Comparison of ENCODE assay signal across 34 mouse cellular contexts in genomic region chr5:92252031-92252430, GRCm38 (mm10). TPM values are rescaled to one million over a fixed set of nuclear protein-coding genes. Genes with fewer than 3 reads are reported as not detected.
A peak's percentile ranks its signal among the peaks of the same experiment; 100 is the strongest.
DNase-seq lines count a peak whose midpoint lies in the region; ATAC-seq and TF ChIP-seq lines count a peak whose summit lies in the region.
"Had no signal": no experiment of that assay in that cellular context is flagged by ENCODE, and none has a peak within 500 bp of the region (broad histone marks: within the 10 kb centered on the region; RNA-seq: fewer than 3 reads in every experiment).

No protein-coding gene starts in this region.

- peaks cover 2% of the 10 kb centered on the region; the same call in 1 of the 2 replicates for H3K27me3 ChIP-seq in liver, embryonic 14.5 days (ENCODE audit: control insufficient read depth, insufficient read depth, low read length)
- peaks cover 8% of the 10 kb centered on the region; the same call in 1 of the 2 replicates for H3K27me3 ChIP-seq in E14TG2a.4 (ENCODE audit: insufficient read depth, low read length)
- H3K27me3 ChIP-seq: embryonic facial prominence, embryonic 13.5 days; forebrain, embryonic 12.5 days; forebrain, embryonic 15.5 days; heart, embryonic 15.5 days had no signal

- no peak for TF ChIP-seq EP300 in liver, embryonic 14.5 days (IDR thresholded peaks at IDR 0.05; ENCODE audit: low read depth)

- no peak overlapping the region for H3K4me2 ChIP-seq in liver, embryonic 14.5 days (ENCODE audit: low read depth)

- no peaks in the 10 kb centered on the region for H3K4me1 ChIP-seq in liver, embryonic 14.5 days (replicated peaks; ENCODE audit: control insufficient read depth in 2 of 2, insufficient read depth in 2 of 2, low read length in 1 of 2)
- peaks cover 36% of the 10 kb centered on the region for H3K4me1 ChIP-seq in E14TG2a.4 (replicated peaks; ENCODE audit: low read depth, low read length)

- no peak overlapping the region for H3K27ac ChIP-seq in liver, embryonic 14.5 days
- H3K27ac ChIP-seq: embryonic facial prominence, embryonic 10.5 days; embryonic facial prominence, embryonic 13.5 days; forebrain, embryonic 12.5 days; forebrain, embryonic 15.5 days; heart, embryonic 15.5 days; hindbrain, embryonic 14.5 days had no signal

- ATAC-seq in liver, embryonic 14.5 days (ENCODE audit: insufficient read depth): no peak
- no peak for ATAC-seq in megakaryocyte, adult 5-6 weeks (ENCODE audit: poor library complexity, severe bottlenecking)
- ATAC-seq: CD4-positive, CD25-positive, alpha-beta regulatory T cell, adult 4 months had no signal

- 69% methylated on average over 6 of the region's 6 CpGs for WGBS in liver, embryonic 14.5 days (ENCODE audit: insufficient replicate concordance)

- no peaks in the 10 kb centered on the region for H3K36me3 ChIP-seq in liver, embryonic 14.5 days (replicated peaks; ENCODE audit: control insufficient read depth, insufficient read depth, low read depth)
- H3K36me3 ChIP-seq in E14TG2a.4 (ENCODE audit: insufficient read depth, low read length): no peaks in the 10 kb centered on the region
- H3K36me3 ChIP-seq: embryonic facial prominence, embryonic 10.5 days; embryonic facial prominence, embryonic 13.5 days; forebrain, embryonic 12.5 days; forebrain, embryonic 15.5 days; heart, embryonic 12.5 days; heart, embryonic 15.5 days had no signal

- DNase-seq in liver, embryonic 14.5 days (ENCODE audit: low read depth in 3 of 3, low spot score in 3 of 3): no peak
- DNase-seq in liver (no peak), R1 (ENCODE audit: low read depth, low spot score) (peak; percentile 58)
- DNase-seq in naive thymus-derived CD4-positive, alpha-beta T cell, adult 2 months (ENCODE audit: low read depth): peak; percentile 21
- DNase-seq in spleen, adult 18-20 months: no peak
- DNase-seq: adrenal gland, postnatal 10 days; adrenal gland, postnatal 36 days; cerebellum, adult 18-20 months; cerebellum, adult 9-10 months; cerebellum, postnatal 14 days; embryo, embryonic 11 days; gastrocnemius, postnatal 25 days; heart, adult 18-20 months; heart, postnatal 10 days; heart, postnatal 36 days had no signal

- no peak overlapping the region for H3K4me3 ChIP-seq in liver, embryonic 14.5 days (ENCODE audit: insufficient read depth in 1 of 2, low read depth in 2 of 2, low read length in 2 of 2)
- H3K4me3 ChIP-seq in E14TG2a.4 (replicated peaks; ENCODE audit: low read length): no peak overlapping the region
- H3K4me3 ChIP-seq: embryonic facial prominence, embryonic 10.5 days; embryonic facial prominence, embryonic 13.5 days; erythroblast, embryonic 14.5 days; forebrain, embryonic 12.5 days; heart, embryonic 12.5 days; heart, embryonic 15.5 days had no signal

- H3K9me3 ChIP-seq in liver, embryonic 14.5 days (ENCODE audit: control insufficient read depth, low read length): no peaks in the 10 kb centered on the region; the same call in 1 of the 2 replicates
- H3K9me3 ChIP-seq in E14TG2a.4 (ENCODE audit: low read length): no peaks in the 10 kb centered on the region
- H3K9me3 ChIP-seq: forebrain, embryonic 12.5 days; forebrain, embryonic 15.5 days; G1E had no signal

- peak; percentile 3; the same call in 1 of the 2 replicates for TF ChIP-seq CTCF in liver, embryonic 14.5 days (IDR thresholded peaks at IDR 0.05; ENCODE audit: low read depth)
- peak; percentile 28; the same call in 1 of the 2 replicates for TF ChIP-seq CTCF in E14TG2a.4 (conservative IDR thresholded peaks at IDR 0.05; ENCODE audit: low read length)

- no peak overlapping the region for H3K9ac ChIP-seq in liver, embryonic 14.5 days (replicated peaks)
- H3K9ac ChIP-seq: embryonic facial prominence, embryonic 13.5 days; forebrain, embryonic 12.5 days; heart, embryonic 12.5 days; heart, embryonic 15.5 days; hindbrain, embryonic 14.5 days had no signal

RNA-seq across cellular contexts. Expression of gene Ppef2, which starts 4.0 kb away (rescaled TPM):
- polyA plus RNA-seq in liver, embryonic 14.5 days (2012; rRNA removed): 0.05 and 0.13 TPM in 2 replicates
- polyA plus RNA-seq in liver, embryonic 14.5 days (2014; fragmentation: Nextera tagmentation; extraction: Ambion mirVana): not detected in 2 replicates
- total RNA-seq in megakaryocyte, adult 5-6 weeks (2015): 4.7 and 5.5 TPM in 2 replicates
- 2.7 TPM in 2 replicates for total RNA-seq in megakaryocyte, adult 5-6 weeks (2017)
- total RNA-seq: adrenal gland, adult 18-20 months; adrenal gland, postnatal 36 days; gastrocnemius, postnatal 25 days; heart, adult 18-20 months; heart, postnatal 10 days; heart, postnatal 36 days had no signal
- polyA plus RNA-seq: C2C12; erythroblast, embryonic 14.5 days; G1E; heart, embryonic 12.5 days; heart, embryonic 15.5 days; hindbrain, embryonic 11.5 days had no signal

RNA-seq across cellular contexts. Expression of gene Naaa, which starts 25.9 kb away (rescaled TPM):
- polyA plus RNA-seq in liver, embryonic 14.5 days (2012; rRNA removed): 4.3 and 4.4 TPM in 2 replicates
- 3.6 and 4.5 TPM in 2 replicates for polyA plus RNA-seq in liver, embryonic 14.5 days (2014; fragmentation: Nextera tagmentation; extraction: Ambion mirVana)
- 310 and 351 TPM in 2 replicates for total RNA-seq in megakaryocyte, adult 5-6 weeks (2015)
- total RNA-seq in megakaryocyte, adult 5-6 weeks (2017): 171 and 196 TPM in 2 replicates

RNA-seq across cellular contexts. Expression of gene U90926, which starts 36.8 kb away (rescaled TPM):
- polyA plus RNA-seq in liver, embryonic 14.5 days (2012; rRNA removed): not detected in 2 replicates
- not detected in 2 replicates for polyA plus RNA-seq in liver, embryonic 14.5 days (2014; fragmentation: Nextera tagmentation; extraction: Ambion mirVana)
- not detected in 2 replicates for total RNA-seq in megakaryocyte, adult 5-6 weeks (2015)
- not detected in 2 replicates for total RNA-seq in megakaryocyte, adult 5-6 weeks (2017)
- total RNA-seq: adrenal gland, adult 18-20 months; adrenal gland, postnatal 36 days; G1E; gastrocnemius, adult 8-10 months; gastrocnemius, postnatal 25 days; heart, adult 18-20 months; heart, postnatal 10 days; heart, postnatal 36 days had no signal
- polyA plus RNA-seq: CD4-positive, CD25-positive, alpha-beta regulatory T cell, adult 4 months; cortical plate, adult 2 months; embryonic facial prominence, embryonic 10.5 days; embryonic facial prominence, embryonic 13.5 days; erythroblast, embryonic 14.5 days; forebrain, embryonic 12.5 days; forebrain, embryonic 15.5 days; G1E; gonadal fat pad, adult 2 months; heart, embryonic 12.5 days; heart, embryonic 15.5 days; hindbrain, embryonic 11.5 days; hindbrain, embryonic 14.5 days; intestine, embryonic 14.5 days had no signal

RNA-seq across cellular contexts. Expression of gene Sdad1, which starts 58.2 kb away (rescaled TPM):
- polyA plus RNA-seq in liver, embryonic 14.5 days (2012; rRNA removed): 8.1 and 9.5 TPM in 2 replicates
- polyA plus RNA-seq in liver, embryonic 14.5 days (2014; fragmentation: Nextera tagmentation; extraction: Ambion mirVana): 17.4 and 18.8 TPM in 2 replicates
- 21.6 and 32.1 TPM in 2 replicates for total RNA-seq in megakaryocyte, adult 5-6 weeks (2015)
- 38.3 and 50.1 TPM in 2 replicates for total RNA-seq in megakaryocyte, adult 5-6 weeks (2017)

Comparison
In these comparisons a context has a peak if more than half of its experiments do, and no peak if none do; other contexts are left out.
1. DNase-seq: peak in R1 (single experiment) and naive thymus-derived CD4-positive, alpha-beta T cell, adult 2 months (single experiment); none in liver, embryonic 14.5 days (0 of 3), liver (single experiment) and spleen, adult 18-20 months (0 of 2).